Mouse (Mus musculus): ENCODE data around the gene Ap1g1. TPM values are rescaled to one million over a fixed set of nuclear protein-coding genes. Genes with fewer than 3 reads are reported as not detected.
"Not testable (repeated sequence)": the region's sequence is repeated elsewhere in the genome, so short reads cannot be mapped to it uniquely, and the experiment has no call there.

The Ap1g1 gene
- polyA plus RNA-seq, 1 experiment = not detected

DNA sequence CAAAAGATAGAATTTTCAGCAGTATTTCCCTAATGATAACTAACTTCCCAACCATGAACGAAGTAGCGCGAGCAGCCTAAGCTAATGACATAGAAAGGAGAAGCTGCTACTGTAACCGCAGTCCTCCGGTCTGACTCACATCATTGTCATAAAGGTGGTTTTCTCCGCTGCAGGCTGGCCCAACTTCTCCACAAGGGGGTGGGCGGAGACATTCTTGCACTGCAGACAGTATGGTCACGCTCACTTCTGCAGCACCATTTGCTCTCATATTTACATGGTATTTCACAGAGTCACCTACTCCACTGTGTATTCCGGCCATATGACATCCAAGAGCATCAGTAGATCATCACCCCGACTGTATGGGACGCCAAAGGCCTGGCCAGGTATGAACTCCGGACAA is 27.7 kb upstream of the Ap1g1 start:
- TF ChIP-seq CTCF (IDR thresholded peaks at IDR 0.05; ENCODE audit: insufficient read depth, low read depth, low read length) = no peak
- no peak for TF ChIP-seq POLR2A (IDR thresholded peaks at IDR 0.05; ENCODE audit: insufficient read depth, low read depth, low read length)
- H3K27ac ChIP-seq (ENCODE audit: insufficient read depth, low read depth, low read length) = no peak overlapping the region
- 0 out of 2 replicates have a peak, but pooled peaks cover 3% of the 10 kb centered on the region for H3K4me1 ChIP-seq (ENCODE audit: control insufficient read depth, insufficient read depth, low read length)
- 60% methylated on average over 12 of the region's 12 CpGs for WGBS
- no peak overlapping the region for H3K4me3 ChIP-seq (ENCODE audit: insufficient read depth, low read depth, low read length)

- Histone ChIP-seq H3K4me1 (ENCODE audit: control insufficient read depth, insufficient read depth, low read length) (0 out of 2 replicates have a peak, but pooled peaks cover 3% of the 10 kb centered on the region), H3K4me3 (ENCODE audit: insufficient read depth, low read depth, low read length) (no peak overlapping the region), H3K27ac (ENCODE audit: insufficient read depth, low read depth, low read length) (no peak overlapping the region)
- TF ChIP-seq CTCF (IDR thresholded peaks at IDR 0.05; ENCODE audit: insufficient read depth, low read depth, low read length) (no peak), POLR2A (IDR thresholded peaks at IDR 0.05; ENCODE audit: insufficient read depth, low read depth, low read length) (no peak)
- 88% methylated on average over 20 of the region's 20 CpGs for WGBS
Measured at GRCm38 (mm10) chr8:109751731-109752485, 26.4 kb upstream of the Ap1g1 start.

- WGBS = 87% methylated on average over 8 of the region's 8 CpGs
- TF ChIP-seq POLR2A (IDR thresholded peaks at IDR 0.05; ENCODE audit: insufficient read depth, low read depth, low read length) (no peak), CTCF (IDR thresholded peaks at IDR 0.05; ENCODE audit: insufficient read depth, low read depth, low read length) (no peak)
- Histone ChIP-seq H3K4me1 (ENCODE audit: control insufficient read depth, insufficient read depth, low read length) (0 out of 2 replicates have a peak, but pooled peaks cover 3% of the 10 kb centered on the region), H3K27ac (ENCODE audit: insufficient read depth, low read depth, low read length) (no peak overlapping the region), H3K4me3 (ENCODE audit: insufficient read depth, low read depth, low read length) (no peak overlapping the region)
Measured at GRCm38 (mm10) chr8:109754696-109755095, 23.7 kb upstream of the Ap1g1 start.

- not testable (repeated sequence) for H3K4me3 ChIP-seq (ENCODE audit: insufficient read depth, low read depth, low read length)
Measured at GRCm38 (mm10) chr8:109755554-109755953, 22.8 kb upstream of the Ap1g1 start.

GRCm38 (mm10) chr8:109756849-109757248 is 21.5 kb upstream of the Ap1g1 start:
- TF ChIP-seq CTCF (IDR thresholded peaks at IDR 0.05; ENCODE audit: insufficient read depth, low read depth, low read length) (no peak), POLR2A (IDR thresholded peaks at IDR 0.05; ENCODE audit: insufficient read depth, low read depth, low read length) (no peak)
- Histone ChIP-seq H3K27ac (ENCODE audit: insufficient read depth, low read depth, low read length) (no peak overlapping the region), H3K4me3 (ENCODE audit: insufficient read depth, low read depth, low read length) (no peak overlapping the region), H3K4me1 (ENCODE audit: control insufficient read depth, insufficient read depth, low read length) (no peaks in the 10 kb centered on the region)
- WGBS = 78% methylated on average over 3 of the region's 3 CpGs

More at GRCm38 (mm10) chr8:109755554-109755953, 22.8 kb upstream of the Ap1g1 start:
- WGBS = 87% methylated on average over 4 of the region's 4 CpGs
- H3K27ac ChIP-seq (ENCODE audit: insufficient read depth, low read depth, low read length); H3K4me1 ChIP-seq (ENCODE audit: control insufficient read depth, insufficient read depth, low read length): not testable (repeated sequence)

DNA sequence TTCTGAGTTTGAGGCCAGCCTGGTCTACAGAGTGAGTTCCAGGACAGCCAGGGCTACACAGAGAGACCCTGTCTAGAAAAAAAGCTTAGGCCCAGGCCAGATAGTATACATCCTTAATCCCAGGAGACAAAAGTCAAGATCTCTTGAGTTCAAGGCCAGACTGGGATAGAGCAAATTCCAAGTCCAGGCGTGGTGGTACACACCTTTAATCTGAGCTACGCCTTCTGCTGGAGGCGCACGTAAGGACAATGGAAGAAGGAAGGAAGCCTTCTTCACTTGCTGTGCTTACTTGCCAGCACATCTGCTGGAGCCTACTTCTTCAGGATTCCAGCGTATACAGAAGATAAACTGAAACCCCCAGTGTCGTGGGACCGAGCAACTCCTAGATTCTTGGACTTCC is 18.9 kb upstream of the Ap1g1 start:
- 85% methylated on average over 7 of the region's 7 CpGs for WGBS
- TF ChIP-seq CTCF (IDR thresholded peaks at IDR 0.05; ENCODE audit: insufficient read depth, low read depth, low read length) (no peak), POLR2A (IDR thresholded peaks at IDR 0.05; ENCODE audit: insufficient read depth, low read depth, low read length) (no peak)
- Histone ChIP-seq H3K4me3 (ENCODE audit: insufficient read depth, low read depth, low read length) (no peak overlapping the region), H3K27ac (ENCODE audit: insufficient read depth, low read depth, low read length) (no peak overlapping the region), H3K4me1 (ENCODE audit: control insufficient read depth, insufficient read depth, low read length) (no peaks in the 10 kb centered on the region)

GRCm38 (mm10) chr8:109760221-109760620 is 18.1 kb upstream of the Ap1g1 start:
- Histone ChIP-seq H3K4me1 (ENCODE audit: control insufficient read depth, insufficient read depth, low read length) (no peaks in the 10 kb centered on the region), H3K4me3 (ENCODE audit: insufficient read depth, low read depth, low read length) (no peak overlapping the region)
- WGBS = 47% methylated on average over 1 of the region's 1 CpGs

DNA sequence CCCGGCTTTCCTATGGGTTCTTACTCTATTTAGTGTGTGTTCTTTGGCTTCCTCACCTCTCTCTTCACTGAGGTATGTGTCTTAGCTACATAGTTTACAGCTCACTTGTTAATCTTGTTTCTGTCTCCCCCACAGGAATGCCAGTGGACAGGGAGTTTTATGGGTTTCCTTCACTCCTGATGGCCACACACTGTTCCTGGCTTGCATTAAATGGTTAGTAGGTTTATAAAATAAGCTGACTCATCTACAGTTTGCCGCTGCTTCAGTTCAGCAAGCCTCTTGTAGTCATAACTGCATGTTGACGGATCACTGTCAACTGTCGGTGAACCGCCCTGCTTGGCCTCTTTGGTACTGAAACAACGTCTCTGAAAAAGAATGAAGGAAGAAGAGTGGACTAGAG is 14.3 kb upstream of the Ap1g1 start:
- no peak overlapping the region for H3K4me3 ChIP-seq (ENCODE audit: insufficient read depth, low read depth, low read length)
- TF ChIP-seq POLR2A (IDR thresholded peaks at IDR 0.05; ENCODE audit: insufficient read depth, low read depth, low read length) = no peak
- TF ChIP-seq CTCF (IDR thresholded peaks at IDR 0.05; ENCODE audit: insufficient read depth, low read depth, low read length) = no peak
- WGBS = 89% methylated on average over 6 of the region's 6 CpGs
- H3K27ac ChIP-seq (ENCODE audit: insufficient read depth, low read depth, low read length) = no peak overlapping the region
- H3K4me1 ChIP-seq (ENCODE audit: control insufficient read depth, insufficient read depth, low read length) = no peaks in the 10 kb centered on the region

More at GRCm38 (mm10) chr8:109760221-109760620, 18.1 kb upstream of the Ap1g1 start:
- H3K27ac ChIP-seq (ENCODE audit: insufficient read depth, low read depth, low read length) = no peak overlapping the region
- TF ChIP-seq POLR2A (IDR thresholded peaks at IDR 0.05; ENCODE audit: insufficient read depth, low read depth, low read length) (no peak), CTCF (IDR thresholded peaks at IDR 0.05; ENCODE audit: insufficient read depth, low read depth, low read length) (no peak)

GRCm38 (mm10) chr8:109766081-109766480 is 12.3 kb upstream of the Ap1g1 start:
- no peaks in the 10 kb centered on the region for H3K4me1 ChIP-seq (ENCODE audit: control insufficient read depth, insufficient read depth, low read length)
- 68% methylated on average over 7 of the region's 7 CpGs for WGBS

More at GRCm38 (mm10) chr8:109766081-109766480, 12.3 kb upstream of the Ap1g1 start:
- TF ChIP-seq POLR2A (IDR thresholded peaks at IDR 0.05; ENCODE audit: insufficient read depth, low read depth, low read length) = no peak
- no peak for TF ChIP-seq CTCF (IDR thresholded peaks at IDR 0.05; ENCODE audit: insufficient read depth, low read depth, low read length)
- Histone ChIP-seq H3K4me3 (ENCODE audit: insufficient read depth, low read depth, low read length) (no peak overlapping the region), H3K27ac (ENCODE audit: insufficient read depth, low read depth, low read length) (no peak overlapping the region)

Data from olfactory bulb, adult 2 months (tissue).